Mouse (Mus musculus): Measurements from ENCODE around the gene Frmd3.

DNA sequence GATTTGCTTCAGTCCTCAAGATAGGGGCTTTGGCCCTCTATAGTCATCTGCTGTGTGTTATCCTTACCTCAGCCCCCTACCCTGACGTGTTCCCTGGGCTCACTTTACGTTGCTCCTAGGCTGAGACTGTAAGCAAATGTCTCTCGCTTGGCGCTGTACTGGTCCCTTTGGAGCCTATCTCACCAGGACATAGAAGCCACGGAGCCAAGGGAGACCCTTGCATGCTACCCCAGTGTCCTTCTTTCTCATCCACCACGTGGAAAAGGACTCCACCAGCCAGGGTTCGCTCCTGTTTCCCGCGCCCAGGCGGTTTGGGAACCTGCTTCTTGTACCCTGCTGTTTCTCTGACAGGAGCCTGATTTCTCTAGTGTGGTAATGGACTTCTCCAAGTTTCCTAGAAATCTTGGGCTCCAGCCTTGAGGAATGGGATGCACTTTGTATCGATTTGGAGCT, 832 bp downstream of the Frmd3 start:
- no peak for TF ChIP-seq FLI1 (IDR thresholded peaks at IDR 0.05; ENCODE audit: low read length)
- TF ChIP-seq GATA1 (IDR thresholded peaks at IDR 0.05; ENCODE audit: borderline replicate concordance, low read length) = no peak
